Mouse (Mus musculus) duodenum, adult 2 months (tissue): ENCODE measurements around the gene Olfr331. TPM values are rescaled to one million over a fixed set of nuclear protein-coding genes. Genes with fewer than 3 reads are reported as not detected.

Source experiments
- polyA plus RNA-seq: library from polyadenylated mRNA; depleted of rRNA; stranded (reverse); fragments of >200 nt; gene quantifications from 2 replicates; pipeline ENCODE4 v1.2.3, GENCODE M21; 2012; ENCODE audit warnings: low replicate concordance; rRNA removed

The Olfr331 gene
- polyA plus RNA-seq = not detected in 2 replicates

GRCm38 (mm10) chr11:58502472-58502871 is at the start of gene Olfr331:
Olfr331 (minus strand) TSS chr11:58502572.

DNA sequence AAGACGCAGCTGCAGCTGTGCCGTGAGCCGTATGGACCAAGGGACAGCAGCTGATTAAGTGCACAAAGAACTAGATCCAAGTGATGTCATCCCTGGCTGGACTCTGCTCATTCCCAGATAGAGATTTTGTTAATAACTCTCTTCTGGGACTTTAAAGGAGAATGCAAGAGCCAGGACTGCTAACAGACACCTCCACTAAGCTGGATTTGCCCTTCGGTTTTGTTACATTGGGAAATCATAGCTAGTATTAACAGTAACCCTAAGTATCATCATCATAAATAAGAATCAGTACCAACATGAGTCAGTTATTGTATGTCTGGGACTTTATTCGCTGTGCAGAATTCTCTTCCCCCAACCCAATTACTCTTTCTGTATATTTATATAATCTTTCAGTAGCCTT is 44.0 kb upstream of the Olfr331 start, which contains the start of gene Olfr329-ps:
Gene Olfr329-ps, minus strand, starts transcription at position 101 of the 400 bp plus-strand sequence.

DNA sequence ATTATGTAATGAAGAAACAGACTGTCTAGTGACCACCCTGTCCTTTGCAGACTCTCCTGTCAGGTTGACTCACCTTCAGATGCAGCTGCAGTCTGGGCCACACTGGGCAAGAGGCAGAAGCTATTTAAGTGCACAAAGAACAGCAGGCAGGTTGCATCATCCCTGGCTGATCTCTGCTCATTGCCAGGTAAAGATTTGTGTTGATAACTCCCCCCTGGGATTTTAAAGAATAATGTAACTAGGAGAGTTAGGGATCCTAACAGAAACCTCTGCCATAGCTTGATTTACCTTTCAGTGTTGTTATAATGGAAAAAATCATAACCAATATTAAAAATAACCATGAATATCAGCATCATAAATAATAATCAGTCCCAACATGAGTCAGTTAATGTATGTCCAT is 32.4 kb upstream of the Olfr331 start, which contains the start of gene Olfr330:
Gene Olfr330, minus strand, starts transcription at position 101 of the 400 bp plus-strand sequence.

DNA sequence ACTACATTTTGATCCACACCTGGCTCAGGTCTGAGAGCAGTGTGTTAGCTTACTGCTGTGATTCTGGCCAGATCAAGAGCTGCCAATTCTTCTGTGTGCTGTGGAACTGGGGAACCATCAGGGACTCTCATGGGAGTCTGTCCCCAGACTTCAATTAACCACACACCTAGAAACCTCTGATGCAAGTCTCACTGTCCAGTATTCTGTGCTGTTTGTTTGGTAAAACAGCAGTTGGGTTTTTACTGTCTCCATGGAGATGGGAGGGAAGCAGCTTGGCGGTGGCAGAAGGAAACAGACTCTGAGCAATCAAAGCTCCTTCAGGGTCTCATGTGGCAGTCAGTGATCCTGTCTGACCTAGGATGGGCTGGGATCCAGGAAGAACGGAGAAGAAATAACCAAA is 9.9 kb downstream of the Olfr331 start, which contains the start of gene Olfr332:
Gene Olfr332, minus strand, starts transcription at position 101 of the 400 bp plus-strand sequence.

DNA sequence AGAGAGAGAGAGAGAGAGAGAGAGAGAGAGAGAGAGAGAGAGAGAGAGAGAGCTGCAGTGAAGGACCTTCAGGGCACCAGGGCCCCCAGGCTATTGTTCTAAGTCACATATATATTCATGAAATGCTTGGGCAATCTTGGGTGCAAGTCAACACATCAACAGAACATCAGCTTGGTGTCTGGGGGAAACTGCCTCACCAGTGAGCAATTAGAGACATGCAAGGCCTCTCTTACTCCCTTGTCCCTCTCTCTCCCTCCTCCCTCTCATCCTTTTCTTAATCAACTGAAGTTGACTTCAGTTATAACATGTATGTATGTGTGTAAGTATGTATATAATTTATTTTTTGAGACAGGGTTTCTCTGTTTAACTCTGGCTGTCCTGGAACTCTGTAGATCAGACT is 40.2 kb downstream of the Olfr331 start, which contains the start of gene Olfr30:
Gene Olfr30, minus strand, starts transcription at position 101 of the 400 bp plus-strand sequence.

DNA sequence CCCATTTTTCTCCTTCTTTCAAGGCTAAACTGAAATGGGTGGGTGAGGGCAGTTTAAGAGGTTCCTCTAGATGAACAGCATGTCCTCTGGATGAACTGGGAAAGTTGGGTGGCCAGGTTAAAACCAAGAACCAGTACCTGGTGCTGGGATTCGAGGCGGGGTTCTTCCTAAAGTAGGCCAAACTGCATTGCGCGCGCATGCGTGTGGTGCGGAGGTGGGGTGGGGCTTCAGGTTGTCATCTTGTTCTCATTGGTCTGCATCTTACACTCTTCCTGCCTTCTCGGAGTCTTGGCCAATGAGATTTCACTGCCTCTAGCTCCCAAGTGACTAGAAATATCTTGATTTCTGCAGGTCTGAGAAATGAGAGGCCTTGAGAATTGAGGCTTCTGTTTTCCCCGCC is 49.6 kb downstream of the Olfr331 start, which contains the start of gene Lypd9:
Gene Lypd9, minus strand, starts transcription at position 165 of the 400 bp plus-strand sequence.

Other genes starting within 250 kb of the Olfr331 start
- 0.23 and 0.36 TPM in 2 replicates for gene 4930438A08Rik, start 227.8 kb downstream of the Olfr331 start, polyA plus RNA-seq
- 16.8 and 30.1 TPM in 2 replicates for gene Zfp692, start 195.5 kb downstream of the Olfr331 start, polyA plus RNA-seq
- 15.2 and 25.8 TPM in 2 replicates for gene Zfp672, start 172.2 kb downstream of the Olfr331 start, polyA plus RNA-seq
- gene Sh3bp5l, start 171.8 kb downstream of the Olfr331 start, polyA plus RNA-seq = 24.8 and 27.7 TPM in 2 replicates
- 2,190 and 2,729 TPM in 2 replicates for gene Lypd8, start 123.5 kb downstream of the Olfr331 start, polyA plus RNA-seq
- gene 1810065E05Rik, start 81.5 kb downstream of the Olfr331 start, polyA plus RNA-seq = 0.90 TPM in 1 of 2 replicates, not detected in the other
- not detected in 2 replicates for gene Gm12253, start 70.0 kb downstream of the Olfr331 start, polyA plus RNA-seq
- not detected in 2 replicates for gene Lypd9, start 49.6 kb downstream of the Olfr331 start, polyA plus RNA-seq
- not detected in 2 replicates for gene Olfr30, start 40.3 kb downstream of the Olfr331 start, polyA plus RNA-seq
- not detected in 2 replicates for gene Olfr332, start 10.0 kb downstream of the Olfr331 start, polyA plus RNA-seq
- gene Olfr330, start 32.3 kb upstream of the Olfr331 start, polyA plus RNA-seq = not detected in 2 replicates
- not detected in 2 replicates for gene Olfr329-ps, start 43.9 kb upstream of the Olfr331 start, polyA plus RNA-seq
- not detected in 2 replicates for gene Olfr328, start 53.1 kb upstream of the Olfr331 start, polyA plus RNA-seq
- gene Olfr224, start 68.0 kb upstream of the Olfr331 start, polyA plus RNA-seq = not detected in 2 replicates
- not detected in 2 replicates for gene Olfr325, start 75.2 kb upstream of the Olfr331 start, polyA plus RNA-seq
- gene Olfr324, start 92.5 kb upstream of the Olfr331 start, polyA plus RNA-seq = not detected in 2 replicates
- gene 2210407C18Rik, start 113.5 kb upstream of the Olfr331 start, polyA plus RNA-seq = 22.8 and 126 TPM in 2 replicates
- 0.78 TPM in 1 of 2 replicates, not detected in the other for gene Olfr323, start 127.9 kb upstream of the Olfr331 start, polyA plus RNA-seq
- gene Trim58, start 137.9 kb upstream of the Olfr331 start, polyA plus RNA-seq = 0.06 TPM in 1 of 2 replicates, not detected in the other
- not detected in 2 replicates for gene Olfr322, start 156.2 kb upstream of the Olfr331 start, polyA plus RNA-seq
- not detected in 2 replicates for gene Olfr320, start 178.5 kb upstream of the Olfr331 start, polyA plus RNA-seq
- gene Olfr319, start 196.6 kb upstream of the Olfr331 start, polyA plus RNA-seq = not detected in 2 replicates
- not detected in 2 replicates for gene Olfr318, start 221.4 kb upstream of the Olfr331 start, polyA plus RNA-seq
- gene Olfr317, start 236.6 kb upstream of the Olfr331 start, polyA plus RNA-seq = not detected in 2 replicates